ENCODE assay signal across 8 mouse cellular contexts in the genomic region with DNA sequence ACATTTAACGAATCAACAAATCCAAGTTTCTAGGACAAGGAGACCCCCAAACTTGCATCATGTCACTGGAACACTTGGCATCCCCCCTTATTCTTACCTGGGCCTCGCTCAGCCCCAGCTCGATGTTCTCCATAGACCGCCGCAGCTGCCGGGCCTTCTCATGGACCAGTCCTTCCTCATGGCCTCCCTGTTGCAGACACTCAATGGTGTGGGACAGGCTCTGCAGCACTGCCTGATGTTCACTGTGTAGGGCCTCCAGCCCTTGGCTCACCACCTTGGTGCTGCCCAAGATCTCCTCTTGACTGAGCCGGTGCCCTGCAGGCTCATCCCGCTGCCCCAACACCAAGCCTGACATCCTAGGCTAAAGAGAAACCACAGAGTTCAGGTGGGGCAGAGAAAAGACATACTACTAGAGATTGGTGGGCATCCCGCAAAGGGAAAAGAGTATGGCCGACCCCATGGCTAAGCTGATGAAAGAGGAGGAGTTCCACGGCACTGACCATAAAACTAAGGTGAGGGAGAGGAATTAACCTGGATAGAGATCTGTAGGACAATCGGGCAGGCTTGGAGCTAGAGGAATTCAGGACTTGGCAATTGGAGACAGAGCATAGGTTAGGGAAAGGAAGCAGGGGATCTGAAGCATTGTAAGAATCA. TPM values are rescaled to one million over a fixed set of nuclear protein-coding genes. Genes with fewer than 3 reads are reported as not detected.
DNase-seq lines count a peak whose midpoint lies in the region; ATAC-seq and TF ChIP-seq lines count a peak whose summit lies in the region.

No protein-coding gene starts in this region.

- H3K9ac ChIP-seq in CH12.LX (ENCODE audit: insufficient read depth, low read depth): peak overlapping the region; percentile 91; the same call in 1 of the 2 replicates
- peak overlapping the region; percentile 64 for H3K9ac ChIP-seq in liver, postnatal 0 days (replicated peaks)

- TF ChIP-seq EP300 in CH12.LX (IDR thresholded peaks at IDR 0.05; ENCODE audit: low read length): no peak
- no peak for TF ChIP-seq EP300 in liver, postnatal 0 days (IDR thresholded peaks at IDR 0.05; ENCODE audit: low read depth)

- dilution Hi-C loops in CH12.LX (cut with MboI; ENCODE audit: extremely low pct_ligation_motif_present, extremely low pct_unique_long_range_greater_than_20kb, low sequenced_read_pairs): no loop called here

- peaks cover 9% of the 10 kb centered on the region for H3K79me2 ChIP-seq in CH12.LX (replicated peaks; ENCODE audit: control insufficient read depth, extremely low read depth, insufficient read depth, poor library complexity, severe bottlenecking)

- ATAC-seq in erythroblast, adult 5-6 weeks (replicated peaks; ENCODE audit: low FRiP score, poor library complexity, severe bottlenecking): no peak
- no peak for ATAC-seq in liver, postnatal 0 days

- H3K36me3 ChIP-seq in erythroblast, embryonic 14.5 days (ENCODE audit: control insufficient read depth): peaks cover 27% of the 10 kb centered on the region
- H3K36me3 ChIP-seq in CH12.LX (replicated peaks in 1 of 2; ENCODE audit: control insufficient read depth in 1 of 2, insufficient read depth in 1 of 2, low read length in 1 of 2): peaks cover 11 to 44% of the 10 kb centered on the region in 2 experiments
- peaks cover 47% of the 10 kb centered on the region for H3K36me3 ChIP-seq in hindbrain, embryonic 10.5 days
- H3K36me3 ChIP-seq in liver, postnatal 0 days (replicated peaks; ENCODE audit: insufficient read depth, low read length): peaks cover 21% of the 10 kb centered on the region

- WGBS in hindbrain, embryonic 10.5 days: 87% methylated on average over 12 of the region's 12 CpGs
- 83% methylated on average over 12 of the region's 12 CpGs for WGBS in liver, postnatal 0 days (ENCODE audit: insufficient replicate concordance)

- in situ Hi-C loops in CH12.LX (cut with MboI; ENCODE audit: low pct_ligation_motif_present, low pct_unique_long_range_greater_than_20kb, low sequenced_read_pairs): no loop called here

- H3K4me2 ChIP-seq in CH12.LX (ENCODE audit: insufficient read depth, low read depth, poor library complexity, severe bottlenecking): peak overlapping the region; percentile 99; the same call in 1 of the 2 replicates
- H3K4me2 ChIP-seq in liver, postnatal 0 days (ENCODE audit: low read depth, low read length): peak overlapping the region; percentile 91

- H3K27me3 ChIP-seq in erythroblast, embryonic 14.5 days (ENCODE audit: control insufficient read depth): no peaks in the 10 kb centered on the region
- H3K27me3 ChIP-seq in CH12.LX (replicated peaks): no peaks in the 10 kb centered on the region
- H3K27me3 ChIP-seq in hindbrain, embryonic 10.5 days (ENCODE audit: insufficient read depth, poor library complexity, severe bottlenecking): no peaks in the 10 kb centered on the region
- no peaks in the 10 kb centered on the region for H3K27me3 ChIP-seq in liver, postnatal 0 days (ENCODE audit: insufficient read depth, low read length)

- no peak overlapping the region for H3K27ac ChIP-seq in CH12.LX (ENCODE audit: insufficient read depth, low read depth)
- H3K27ac ChIP-seq in hindbrain, embryonic 10.5 days: no peak overlapping the region
- peak overlapping the region; percentile 81; the same call in 1 of the 2 replicates for H3K27ac ChIP-seq in liver, postnatal 0 days (ENCODE audit: low read depth)

- peaks cover 35% of the 10 kb centered on the region for H3K4me1 ChIP-seq in erythroblast, embryonic 14.5 days (ENCODE audit: control insufficient read depth)
- H3K4me1 ChIP-seq in CH12.LX (ENCODE audit: control insufficient read depth in 1 of 2, insufficient read depth in 2 of 2): peaks cover 5 to 37% of the 10 kb centered on the region in 2 experiments; a peak in 3 of 4 replicates
- H3K4me1 ChIP-seq in hindbrain, embryonic 10.5 days (replicated peaks): peaks cover 26% of the 10 kb centered on the region
- peaks cover 23% of the 10 kb centered on the region for H3K4me1 ChIP-seq in liver, postnatal 0 days (ENCODE audit: insufficient read depth)

- TF ChIP-seq CTCF in CH12.LX (conservative IDR thresholded peaks at IDR 0.05 in 1 of 2, IDR thresholded peaks at IDR 0.05 in 1 of 2; ENCODE audit: low read depth in 2 of 2, low read length in 2 of 2): no peak
- TF ChIP-seq CTCF in liver, postnatal 0 days (IDR thresholded peaks at IDR 0.05; ENCODE audit: low read depth): no peak

- no peak for TF ChIP-seq RAD21 in CH12.LX (IDR thresholded peaks at IDR 0.05; ENCODE audit: low read depth, low read length)

- H3K9me3 ChIP-seq in erythroblast, embryonic 14.5 days (ENCODE audit: control insufficient read depth, low read length): no peaks in the 10 kb centered on the region
- H3K9me3 ChIP-seq in CH12.LX (replicated peaks; ENCODE audit: low read length): no peaks in the 10 kb centered on the region
- H3K9me3 ChIP-seq in hindbrain, embryonic 10.5 days: no peaks in the 10 kb centered on the region
- no peaks in the 10 kb centered on the region for H3K9me3 ChIP-seq in liver, postnatal 0 days (ENCODE audit: low read length)

- peak overlapping the region; percentile 92 for H3K4me3 ChIP-seq in erythroblast, embryonic 14.5 days (replicated peaks)
- no peak overlapping the region for H3K4me3 ChIP-seq in CH12.LX (replicated peaks in 1 of 3; ENCODE audit: low read depth in 2 of 3, low read length in 2 of 3, poor library complexity in 1 of 3)
- H3K4me3 ChIP-seq in hindbrain, embryonic 10.5 days: peak overlapping the region; percentile 86
- peak overlapping the region; percentile 98 for H3K4me3 ChIP-seq in liver, postnatal 0 days (ENCODE audit: low read depth, low read length)

- no peak for DNase-seq in CH12.LX (ENCODE audit: extremely low read depth)
- no peak for DNase-seq in hindbrain, embryonic 10.5 days (ENCODE audit: low spot score)
- DNase-seq in liver, postnatal 0 days: no peak
- DNase-seq in left cerebral cortex, adult 11 months (ENCODE audit: low spot score): no peak
- no peak for DNase-seq in ovary, adult 18-20 months (ENCODE audit: low spot score)
- DNase-seq in frontal cortex, adult 2 months (ENCODE audit: extremely low spot score in 1 of 2, low spot score in 1 of 2): no peak

- TF ChIP-seq POLR2A in CH12.LX (IDR thresholded peaks at IDR 0.05; ENCODE audit: low read depth, low read length): no peak

RNA-seq across cellular contexts. Expression of a gene that starts 1.5 kb away (rescaled TPM):
- 2.0 TPM in 2 replicates for polyA plus RNA-seq in erythroblast, embryonic 14.5 days (2012)
- total RNA-seq in erythroblast, adult 5-6 weeks (2015; ENCODE audit: low replicate concordance): 0.38 and 1.3 TPM in 2 replicates
- total RNA-seq in erythroblast, adult 5-6 weeks (2017; ENCODE audit: low replicate concordance): 7.7 and 12.0 TPM in 2 replicates
- total RNA-seq in CH12.LX (2012; rRNA removed): 7.8 and 10.7 TPM in 2 replicates
- 6.6 and 8.3 TPM in 2 replicates for total RNA-seq in CH12.LX (2014; rRNA removed)
- polyA plus RNA-seq in CH12.LX (2012; ENCODE audit: insufficient read length, low read depth): 6.7 and 7.8 TPM in 2 replicates
- polyA plus RNA-seq in hindbrain, embryonic 10.5 days (2016; fragmentation: Nextera tagmentation; extraction: Ambion mirVana): 35.3 and 38.1 TPM in 2 replicates
- 10.7 and 12.6 TPM in 2 replicates for polyA plus RNA-seq in liver, postnatal 0 days (2015; fragmentation: Nextera tagmentation; extraction: Ambion mirVana)
- 20.1 and 23.5 TPM in 2 replicates for polyA plus RNA-seq in frontal cortex, adult 2 months (2012; rRNA removed)

RNA-seq across cellular contexts. Expression of a gene that starts 1.8 kb away (rescaled TPM):
- 34.1 and 35.9 TPM in 2 replicates for polyA plus RNA-seq in erythroblast, embryonic 14.5 days (2012)
- 35.5 and 61.9 TPM in 2 replicates for total RNA-seq in erythroblast, adult 5-6 weeks (2015; ENCODE audit: low replicate concordance)
- 19.5 and 41.6 TPM in 2 replicates for total RNA-seq in erythroblast, adult 5-6 weeks (2017; ENCODE audit: low replicate concordance)
- total RNA-seq in CH12.LX (2012; rRNA removed): 235 and 238 TPM in 2 replicates
- 128 and 130 TPM in 2 replicates for total RNA-seq in CH12.LX (2014; rRNA removed)
- polyA plus RNA-seq in CH12.LX (2012; ENCODE audit: insufficient read length, low read depth): 158 and 201 TPM in 2 replicates
- 115 and 119 TPM in 2 replicates for polyA plus RNA-seq in hindbrain, embryonic 10.5 days (2016; fragmentation: Nextera tagmentation; extraction: Ambion mirVana)
- 75.2 and 79.3 TPM in 2 replicates for polyA plus RNA-seq in liver, postnatal 0 days (2015; fragmentation: Nextera tagmentation; extraction: Ambion mirVana)
- polyA plus RNA-seq in frontal cortex, adult 2 months (2012; rRNA removed): 51.2 and 58.7 TPM in 2 replicates

RNA-seq across cellular contexts. Expression of a gene that starts 5.9 kb away (rescaled TPM):
- polyA plus RNA-seq in erythroblast, embryonic 14.5 days (2012): 1.3 and 2.3 TPM in 2 replicates
- 1.9 and 3.8 TPM in 2 replicates for total RNA-seq in erythroblast, adult 5-6 weeks (2015; ENCODE audit: low replicate concordance)
- 0.68 and 1.1 TPM in 2 replicates for total RNA-seq in erythroblast, adult 5-6 weeks (2017; ENCODE audit: low replicate concordance)
- 76.0 and 82.5 TPM in 2 replicates for total RNA-seq in CH12.LX (2012; rRNA removed)
- total RNA-seq in CH12.LX (2014; rRNA removed): 33.3 and 37.7 TPM in 2 replicates
- 65.9 and 68.1 TPM in 2 replicates for polyA plus RNA-seq in CH12.LX (2012; ENCODE audit: insufficient read length, low read depth)
- polyA plus RNA-seq in hindbrain, embryonic 10.5 days (2016; fragmentation: Nextera tagmentation; extraction: Ambion mirVana): 40.7 and 45.5 TPM in 2 replicates
- polyA plus RNA-seq in liver, postnatal 0 days (2015; fragmentation: Nextera tagmentation; extraction: Ambion mirVana): 5.2 and 6.2 TPM in 2 replicates
- 33.0 and 35.2 TPM in 2 replicates for polyA plus RNA-seq in frontal cortex, adult 2 months (2012; rRNA removed)

RNA-seq across cellular contexts. Expression of a gene that starts 15.0 kb away (rescaled TPM):
- polyA plus RNA-seq in erythroblast, embryonic 14.5 days (2012): 0.03 and 0.04 TPM in 2 replicates
- not detected in 2 replicates for total RNA-seq in erythroblast, adult 5-6 weeks (2015; ENCODE audit: low replicate concordance)
- total RNA-seq in erythroblast, adult 5-6 weeks (2017; ENCODE audit: low replicate concordance): not detected in 2 replicates
- 2.9 and 4.8 TPM in 2 replicates for total RNA-seq in CH12.LX (2012; rRNA removed)
- total RNA-seq in CH12.LX (2014; rRNA removed): 0.11 and 0.14 TPM in 2 replicates
- polyA plus RNA-seq in CH12.LX (2012; ENCODE audit: insufficient read length, low read depth): 0.20 and 0.29 TPM in 2 replicates
- polyA plus RNA-seq in hindbrain, embryonic 10.5 days (2016; fragmentation: Nextera tagmentation; extraction: Ambion mirVana): 67.2 and 76.8 TPM in 2 replicates
- polyA plus RNA-seq in liver, postnatal 0 days (2015; fragmentation: Nextera tagmentation; extraction: Ambion mirVana): 3.0 and 3.5 TPM in 2 replicates
- 5.3 and 6.3 TPM in 2 replicates for polyA plus RNA-seq in frontal cortex, adult 2 months (2012; rRNA removed)

RNA-seq across cellular contexts. Expression of a gene that starts 29.9 kb away (rescaled TPM):
- 2.0 and 2.6 TPM in 2 replicates for polyA plus RNA-seq in erythroblast, embryonic 14.5 days (2012)
- total RNA-seq in erythroblast, adult 5-6 weeks (2015; ENCODE audit: low replicate concordance): 2.1 and 7.9 TPM in 2 replicates
- total RNA-seq in erythroblast, adult 5-6 weeks (2017; ENCODE audit: low replicate concordance): 7.7 and 11.3 TPM in 2 replicates
- total RNA-seq in CH12.LX (2012; rRNA removed) (46.1 and 55.0 TPM in 2 replicates), CH12.LX (2014; rRNA removed) (53.6 and 55.2 TPM in 2 replicates)
- 38.1 and 49.3 TPM in 2 replicates for polyA plus RNA-seq in CH12.LX (2012; ENCODE audit: insufficient read length, low read depth)
- polyA plus RNA-seq in hindbrain, embryonic 10.5 days (2016; fragmentation: Nextera tagmentation; extraction: Ambion mirVana): 65.7 and 67.5 TPM in 2 replicates
- 28.1 and 28.2 TPM in 2 replicates for polyA plus RNA-seq in liver, postnatal 0 days (2015; fragmentation: Nextera tagmentation; extraction: Ambion mirVana)
- polyA plus RNA-seq in frontal cortex, adult 2 months (2012; rRNA removed): 29.6 and 33.0 TPM in 2 replicates

Comparison
In these comparisons a context has a peak if more than half of its experiments do, and no peak if none do; other contexts are left out.
1. H3K4me3 ChIP-seq: peak in erythroblast, embryonic 14.5 days (single experiment), hindbrain, embryonic 10.5 days (single experiment) and liver, postnatal 0 days (single experiment); none in CH12.LX (0 of 3).